Mouse (Mus musculus): ENCODE data around the gene Olfr747. TPM values are rescaled to one million over a fixed set of nuclear protein-coding genes. Genes with fewer than 3 reads are reported as not detected.

The Olfr747 gene
- not detected for polyA plus RNA-seq (2017; shearing (Covaris generic))

DNA sequence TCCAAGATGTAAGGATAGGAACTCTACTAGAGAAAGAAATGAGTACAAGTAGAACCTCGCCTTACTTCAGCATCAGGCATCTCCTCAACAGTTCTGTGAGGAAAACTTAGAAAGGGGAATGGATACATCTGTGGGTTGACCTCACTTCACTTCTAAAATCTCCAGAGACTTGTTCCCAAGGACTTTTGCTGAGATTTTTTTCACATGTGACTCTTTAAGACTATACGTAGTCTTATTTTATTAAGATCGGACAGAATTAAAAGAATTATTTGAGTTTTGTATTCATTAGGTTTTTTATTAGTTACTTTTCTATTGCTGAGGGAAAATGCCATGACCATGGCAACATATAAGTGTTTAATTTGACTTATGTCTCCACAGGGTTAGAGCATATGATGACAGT lies at the start of gene Olfr747:
TSS of gene Olfr747 (minus strand) at position 101 of the 400 bp plus-strand sequence.

DNA sequence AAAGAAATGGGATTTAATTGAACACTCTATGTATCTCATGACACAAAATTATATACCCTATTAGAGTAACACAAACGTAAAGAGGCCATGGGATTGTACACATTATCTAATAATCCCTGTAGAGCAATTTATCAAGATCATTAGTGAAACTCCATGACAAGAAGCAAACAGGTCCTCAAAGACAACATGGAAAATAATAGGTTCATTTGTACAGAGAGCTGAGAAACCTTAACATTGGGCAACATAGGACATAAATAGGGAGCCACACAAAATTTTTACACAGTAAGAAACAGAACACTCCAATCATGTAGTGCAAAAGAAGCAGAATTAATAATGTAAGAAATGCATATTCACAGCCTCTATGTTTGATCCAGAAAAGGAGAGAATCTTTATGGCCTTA lies 14.1 kb upstream of the Olfr747 start, which contains the start of gene Olfr748:
TSS of gene Olfr748 (plus strand) at position 301 of the 400 bp plus-strand sequence.

DNA sequence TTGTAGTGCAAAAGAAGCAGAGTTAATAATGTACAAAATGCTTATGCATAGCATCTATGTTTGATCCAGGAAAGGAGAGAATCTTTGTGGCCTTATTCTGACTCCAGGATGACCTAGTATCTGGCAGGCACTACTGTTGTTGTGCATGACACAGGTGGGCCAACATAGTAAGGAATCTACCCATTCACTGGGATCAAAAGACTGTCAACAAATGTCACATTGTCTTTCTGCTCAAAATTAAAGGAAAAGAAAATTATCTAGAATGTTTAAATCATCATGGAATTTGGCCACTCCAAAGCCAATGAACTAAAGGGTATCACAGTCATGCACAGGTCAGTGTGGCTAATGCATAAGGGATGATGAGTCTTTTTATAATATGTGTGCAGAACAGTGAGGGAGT lies 46.2 kb downstream of the Olfr747 start, which contains the start of gene Olfr746:
TSS of gene Olfr746 (plus strand) at position 301 of the 400 bp plus-strand sequence.

DNA sequence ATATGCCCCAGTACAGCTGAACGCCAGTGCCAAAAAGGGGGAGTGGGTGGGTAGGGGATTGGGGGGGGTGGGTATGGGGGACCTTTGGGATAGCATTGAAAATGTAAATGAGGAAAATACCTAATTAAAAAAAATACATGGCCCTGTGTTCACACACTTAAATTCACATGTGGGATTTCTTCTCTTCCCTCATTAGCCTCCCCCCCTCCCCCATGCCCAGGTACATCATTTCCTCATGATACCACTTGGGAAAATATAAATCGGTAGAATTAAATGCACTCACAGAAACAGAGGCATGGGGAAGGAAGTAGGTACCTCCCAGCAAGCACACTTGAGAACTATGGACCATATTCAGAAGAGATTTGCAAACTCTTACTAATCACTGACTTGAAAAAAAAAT lies 53.9 kb downstream of the Olfr747 start, which contains the start of gene Olfr745:
TSS of gene Olfr745 (plus strand) at position 301 of the 400 bp plus-strand sequence.

Other genes starting within 250 kb of the Olfr747 start
- not detected for gene Olfr740, start 247.7 kb downstream of the Olfr747 start, polyA plus RNA-seq (2017; shearing (Covaris generic))
- 0.16 TPM for gene Olfr741, start 220.5 kb downstream of the Olfr747 start, polyA plus RNA-seq (2017; shearing (Covaris generic))
- not detected for gene Olfr742, start 189.6 kb downstream of the Olfr747 start, polyA plus RNA-seq (2017; shearing (Covaris generic))
- not detected for gene Olfr743, start 171.4 kb downstream of the Olfr747 start, polyA plus RNA-seq (2017; shearing (Covaris generic))
- not detected for gene Olfr744, start 78.3 kb downstream of the Olfr747 start, polyA plus RNA-seq (2017; shearing (Covaris generic))
- gene Olfr745, start 53.8 kb downstream of the Olfr747 start, polyA plus RNA-seq (2017; shearing (Covaris generic)), result not detected
- gene Olfr746, start 46.1 kb downstream of the Olfr747 start, polyA plus RNA-seq (2017; shearing (Covaris generic)), result not detected
- 0.08 TPM for gene Olfr748, start 14.2 kb upstream of the Olfr747 start, polyA plus RNA-seq (2017; shearing (Covaris generic))
- 0.18 TPM for gene Olfr749, start 51.9 kb upstream of the Olfr747 start, polyA plus RNA-seq (2017; shearing (Covaris generic))
- gene Ttc5, start 92.3 kb upstream of the Olfr747 start, polyA plus RNA-seq (2017; shearing (Covaris generic)), result 119 TPM
- gene Ccnb1ip1, start 114.5 kb upstream of the Olfr747 start, polyA plus RNA-seq (2017; shearing (Covaris generic)), result not detected
- gene Parp2, start 114.6 kb upstream of the Olfr747 start, polyA plus RNA-seq (2017; shearing (Covaris generic)), result 78.8 TPM
- gene Tep1, start 177.4 kb upstream of the Olfr747 start, polyA plus RNA-seq (2017; shearing (Covaris generic)), result 20.9 TPM
- gene Klhl33, start 204.3 kb upstream of the Olfr747 start, polyA plus RNA-seq (2017; shearing (Covaris generic)), result 0.12 TPM
- 106 TPM for gene Osgep, start 231.7 kb upstream of the Olfr747 start, polyA plus RNA-seq (2017; shearing (Covaris generic))
- gene Apex1, start 231.8 kb upstream of the Olfr747 start, polyA plus RNA-seq (2017; shearing (Covaris generic)), result 67.8 TPM
- gene Pip4p1, start 237.7 kb upstream of the Olfr747 start, polyA plus RNA-seq (2017; shearing (Covaris generic)), result 76.7 TPM
- 45.5 TPM for gene Pnp, start 237.9 kb upstream of the Olfr747 start, polyA plus RNA-seq (2017; shearing (Covaris generic))

Measured in CD4-positive, CD25-positive, alpha-beta regulatory T cell (primary cell).